Mouse (Mus musculus): Measurements from ENCODE around the gene Keg1.
"Not testable (repeated sequence)": the region's sequence is repeated elsewhere in the genome, so short reads cannot be mapped to it uniquely, and the experiment has no call there.

The Keg1 gene

DNA sequence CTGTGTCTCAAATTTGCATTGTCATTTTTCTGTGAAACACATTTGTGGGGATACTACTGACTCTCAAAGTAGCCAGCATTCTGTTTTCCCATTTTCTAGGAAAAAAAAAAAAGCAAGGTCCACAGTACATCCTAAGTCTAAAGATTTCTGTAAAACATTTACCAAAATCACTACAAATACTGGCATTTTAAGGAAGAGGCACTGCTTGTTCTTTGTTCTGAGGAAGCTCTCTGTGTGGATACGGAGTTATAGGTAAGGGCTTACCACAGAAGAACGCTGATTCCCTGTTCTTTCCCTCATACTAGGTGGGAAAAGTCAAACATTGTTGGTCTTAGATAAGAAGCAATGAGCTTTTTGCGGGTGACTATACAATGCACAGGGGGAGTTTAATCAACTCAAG, at the start of gene Keg1:
Gene Keg1 (plus strand): TSS at position 197 of the 400 bp plus-strand sequence.
- DNase-seq (ENCODE audit: low spot score in 2 of 2): no peak

DNA sequence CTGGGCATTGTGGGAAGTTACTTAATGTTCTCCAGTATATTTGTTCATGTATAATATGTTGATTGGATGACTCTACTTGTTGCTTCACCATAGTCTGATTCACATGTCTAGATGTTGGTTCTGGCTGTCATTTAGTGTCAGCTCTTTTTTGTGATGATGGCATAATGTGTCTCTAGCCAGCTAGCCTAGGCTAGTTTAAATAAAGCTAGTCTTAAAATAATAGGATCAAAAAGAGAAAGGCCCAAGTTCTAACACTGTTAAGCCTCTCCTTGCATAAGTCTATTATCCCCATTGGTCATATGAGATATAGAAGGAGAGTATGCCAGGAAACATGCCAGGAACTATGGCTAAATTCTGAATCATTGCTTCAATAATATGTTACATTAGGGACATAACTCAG, 46.1 kb upstream of the Keg1 start:
- DNase-seq (ENCODE audit: low spot score in 2 of 2): no peak

DNA sequence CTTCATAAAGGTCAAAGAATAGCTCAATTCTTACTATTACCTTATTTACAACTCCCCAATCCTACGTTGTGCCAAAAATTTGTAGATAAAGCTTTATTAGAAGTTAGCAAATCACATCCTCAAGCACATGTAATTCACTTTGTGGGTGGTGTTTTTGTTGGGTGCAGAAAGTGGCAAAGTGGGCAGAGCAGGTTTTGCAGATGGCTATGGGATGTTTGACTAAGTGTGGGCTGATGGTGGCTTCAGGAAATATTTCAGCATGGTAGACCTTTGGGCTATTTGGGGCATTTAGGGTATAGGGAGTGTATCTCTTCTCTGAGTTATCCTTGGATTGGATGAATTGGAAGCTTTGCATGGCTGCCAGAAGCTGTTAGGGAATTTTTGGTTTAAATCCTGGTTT, 29.4 kb upstream of the Keg1 start:
- DNase-seq (ENCODE audit: low spot score in 2 of 2): no peak

DNA sequence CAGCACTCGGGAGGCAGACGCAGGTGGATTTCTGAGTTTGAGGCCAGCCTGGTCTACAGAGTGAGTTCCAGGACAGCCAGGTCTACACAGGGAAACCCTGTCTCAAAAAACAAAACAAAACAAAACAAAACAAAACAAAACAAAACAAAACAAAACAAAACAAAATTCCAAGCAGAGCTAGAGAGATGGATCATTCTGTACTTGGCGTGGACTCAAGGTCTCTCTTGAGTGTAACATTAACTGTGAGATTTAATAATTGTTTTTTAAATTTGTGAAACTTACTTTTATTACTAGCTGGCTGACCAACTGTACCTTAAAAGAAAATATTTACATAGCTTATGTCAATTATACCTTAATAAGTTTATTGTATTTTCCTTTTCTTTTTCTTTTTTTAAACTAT, 27.0 kb upstream of the Keg1 start:
- DNase-seq (ENCODE audit: low spot score in 2 of 2): not testable (repeated sequence)

DNA sequence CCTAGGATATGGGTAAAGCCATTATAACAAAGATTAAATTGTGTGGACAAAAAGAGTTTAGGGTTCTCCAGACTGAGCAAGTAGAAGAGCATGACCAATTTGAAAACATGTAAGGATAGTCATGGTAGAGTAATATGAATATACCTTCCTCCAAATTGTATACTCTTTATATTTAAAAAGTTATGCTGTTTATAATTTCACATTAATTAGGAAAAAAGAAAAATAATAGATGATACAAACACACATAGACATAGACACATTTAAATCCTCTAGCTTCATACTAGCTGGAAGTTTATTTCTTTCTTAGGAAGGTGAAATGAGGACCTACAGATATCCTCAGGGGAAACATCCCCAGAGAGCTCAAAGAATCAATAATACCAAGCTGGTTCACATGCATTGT, 25.4 kb upstream of the Keg1 start, which contains the start of gene Olfr1442:
Gene Olfr1442 (plus strand): TSS at position 301 of the 400 bp plus-strand sequence.
- DNase-seq (ENCODE audit: low spot score in 2 of 2): no peak

DNA sequence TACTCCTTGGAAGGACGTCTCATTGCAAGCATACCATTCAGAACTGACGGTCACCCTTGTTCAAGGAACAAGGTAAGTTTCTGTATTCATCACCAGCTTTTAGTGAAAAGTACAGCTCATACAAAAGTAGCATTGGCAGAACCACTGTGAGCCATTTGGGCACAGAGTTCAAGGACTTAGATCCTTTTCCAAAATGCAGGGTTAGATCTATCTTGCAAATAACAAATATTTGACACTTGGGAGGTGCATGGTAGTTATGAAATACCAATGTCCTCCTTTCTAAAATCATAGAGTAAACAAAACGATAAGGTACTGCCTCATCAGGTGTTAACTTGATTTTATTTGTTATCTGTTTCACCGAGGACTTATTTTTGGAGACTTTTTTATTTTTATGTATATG, 24.5 kb upstream of the Keg1 start:
- no peak for DNase-seq (ENCODE audit: low spot score in 2 of 2)

DNA sequence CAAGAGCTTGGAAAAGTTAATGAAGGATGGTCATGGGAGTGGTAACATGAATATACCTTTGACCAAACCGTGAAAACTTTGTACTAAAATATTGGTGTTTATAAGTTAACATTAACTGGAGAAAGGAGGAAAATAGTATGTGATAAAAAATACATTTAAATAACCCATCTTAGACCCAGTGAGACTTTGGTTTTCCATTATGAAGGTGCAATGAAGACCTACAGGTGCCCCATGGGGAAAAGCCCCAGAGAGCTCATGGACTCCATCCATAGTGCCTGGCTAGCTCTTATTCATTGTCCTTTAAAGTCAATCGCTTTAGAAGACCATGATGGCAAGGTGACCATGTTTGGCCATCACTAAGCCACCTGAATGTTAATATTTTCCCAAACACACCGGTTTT, 17.8 kb upstream of the Keg1 start, which contains the start of gene Olfr1443:
Gene Olfr1443 (plus strand): TSS at position 301 of the 400 bp plus-strand sequence.
- DNase-seq (ENCODE audit: low spot score in 2 of 2): no peak

DNA sequence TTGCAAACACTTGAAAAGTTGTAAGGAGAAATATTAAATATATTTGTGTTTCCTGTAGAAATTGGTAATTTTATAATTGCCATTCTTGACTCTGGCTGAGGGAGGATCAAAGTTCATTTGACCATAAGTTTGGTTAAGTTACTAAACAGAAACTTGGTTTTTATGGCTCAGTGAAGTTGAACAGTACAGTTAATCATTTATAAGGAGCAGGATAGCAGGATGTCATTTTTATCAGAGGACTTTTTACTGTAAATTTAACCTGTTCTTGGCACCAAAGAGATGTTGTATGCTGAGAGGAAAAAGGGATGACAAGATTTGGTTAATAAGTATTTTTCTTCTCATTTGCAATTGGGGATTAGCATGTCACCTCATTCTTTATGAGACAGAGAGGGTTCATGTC, 10.9 kb upstream of the Keg1 start:
- DNase-seq (ENCODE audit: low spot score in 2 of 2): no peak

DNA sequence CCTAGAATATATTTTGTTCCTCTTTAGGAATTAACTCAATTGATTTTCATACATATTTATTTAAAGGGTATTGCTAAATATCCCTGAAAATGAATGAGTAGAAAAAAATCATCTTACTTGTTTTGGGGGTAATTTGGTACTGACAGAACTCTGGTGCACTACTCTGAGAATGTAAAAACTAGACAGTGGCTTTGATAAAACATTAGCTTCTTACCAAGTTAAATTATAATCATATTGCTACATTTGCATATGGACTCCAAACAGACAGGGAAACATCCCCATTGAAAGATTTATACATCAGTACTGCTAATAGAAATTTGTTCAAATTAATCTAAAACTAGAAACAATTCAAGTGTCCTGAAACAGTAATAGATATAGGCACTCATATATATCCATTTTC, 10.4 kb upstream of the Keg1 start:
- no peak for DNase-seq (ENCODE audit: low spot score in 2 of 2)

DNA sequence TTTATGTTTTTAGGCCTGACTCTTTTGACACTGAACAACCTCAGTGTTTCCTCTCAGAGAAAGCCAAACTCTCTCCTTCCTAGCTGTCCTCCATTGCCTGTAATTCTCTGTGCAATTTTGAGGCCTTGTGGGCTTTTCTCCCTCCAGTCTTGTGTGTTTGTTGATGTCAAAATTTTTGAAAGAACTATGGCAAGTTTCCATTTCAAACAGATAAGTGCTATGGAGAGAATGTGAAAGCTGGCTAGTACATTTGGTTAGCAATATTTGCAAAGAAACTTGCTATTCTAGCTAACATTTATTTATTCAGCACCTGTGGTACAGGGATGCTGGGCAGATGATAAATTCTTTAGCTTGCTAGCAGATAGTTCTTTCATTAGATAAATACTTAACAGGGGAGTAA, 635 bp downstream of the Keg1 start:
- DNase-seq (ENCODE audit: low spot score in 2 of 2): no peak

DNA sequence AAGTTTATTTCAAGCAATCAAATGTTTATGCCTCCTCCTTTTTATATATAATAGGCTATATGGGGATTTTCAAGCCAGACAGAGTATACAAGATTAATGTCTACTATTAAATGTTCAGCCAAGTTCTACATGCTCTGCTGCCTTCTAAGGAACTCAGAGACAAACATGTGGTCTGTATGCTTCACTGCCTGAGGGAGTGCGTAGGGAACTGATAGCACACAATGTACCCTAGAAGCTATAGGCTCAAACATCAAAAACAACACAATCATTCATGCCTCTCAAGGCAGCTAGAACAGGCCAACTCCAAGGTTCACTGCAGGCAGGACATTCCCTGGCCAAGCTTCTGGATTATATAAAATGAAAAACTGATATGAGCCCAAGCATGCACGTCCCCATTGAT, 12.9 kb downstream of the Keg1 start:
- DNase-seq (ENCODE audit: low spot score in 2 of 2): no peak

DNA sequence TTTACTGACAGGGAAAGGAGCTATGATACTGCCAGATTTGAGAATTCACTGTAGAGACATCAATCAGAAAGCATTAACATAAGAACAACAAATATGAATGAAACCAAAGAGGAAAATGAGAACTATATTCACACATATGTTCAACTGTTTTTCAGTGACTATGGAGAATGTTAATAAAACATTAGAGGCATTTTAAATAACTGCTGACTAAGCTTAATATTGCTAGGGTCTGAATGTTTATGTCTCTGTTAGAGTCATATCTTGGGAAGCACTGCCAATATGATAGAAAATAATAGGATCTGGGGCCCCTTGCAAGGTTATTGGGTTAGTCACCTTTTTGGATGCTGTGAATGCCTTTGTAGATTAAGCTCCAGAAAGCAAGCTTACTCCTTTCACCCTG, 13.4 kb downstream of the Keg1 start:
- DNase-seq (ENCODE audit: low spot score in 2 of 2): no peak

DNA sequence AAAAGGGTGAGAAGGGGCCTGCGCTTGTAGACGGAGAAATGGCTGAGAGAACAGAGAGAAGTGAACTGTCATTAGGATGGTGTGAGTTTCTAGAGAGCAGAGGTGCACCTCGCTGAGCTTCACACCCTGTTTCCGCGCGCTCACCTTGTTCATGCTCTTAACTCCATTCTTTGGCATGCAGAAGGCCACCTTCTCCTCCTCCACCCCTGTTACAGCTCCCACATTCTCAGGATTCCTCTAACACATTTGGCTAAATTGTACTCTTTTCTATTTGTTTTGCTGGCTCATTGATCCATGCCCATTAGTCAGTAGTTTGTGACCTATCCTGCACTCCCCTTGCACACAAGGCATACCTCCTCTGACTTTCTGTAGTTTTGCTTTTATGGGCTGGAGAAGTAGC, 23.6 kb downstream of the Keg1 start:
- DNase-seq (ENCODE audit: low spot score in 2 of 2): no peak

DNA sequence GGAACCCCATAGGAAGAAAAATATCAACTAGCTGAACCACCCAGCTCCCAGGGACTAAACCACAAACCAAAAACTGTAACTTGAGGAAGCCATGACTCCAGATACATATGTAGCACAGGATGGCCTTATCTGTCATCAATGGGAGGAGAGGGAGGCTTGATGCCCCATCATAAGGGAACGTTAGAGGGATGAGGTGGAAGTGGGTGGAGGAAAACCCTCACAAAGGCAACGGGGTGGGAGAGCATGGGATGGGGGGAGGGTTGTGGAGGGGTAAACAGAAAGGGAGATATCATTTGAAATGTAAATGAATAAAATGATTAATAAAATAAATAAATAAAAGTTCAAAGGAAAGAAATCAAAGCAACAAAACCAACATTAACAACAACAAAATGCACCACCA, 24.9 kb downstream of the Keg1 start:
- no peak for DNase-seq (ENCODE audit: low spot score in 2 of 2)

DNA sequence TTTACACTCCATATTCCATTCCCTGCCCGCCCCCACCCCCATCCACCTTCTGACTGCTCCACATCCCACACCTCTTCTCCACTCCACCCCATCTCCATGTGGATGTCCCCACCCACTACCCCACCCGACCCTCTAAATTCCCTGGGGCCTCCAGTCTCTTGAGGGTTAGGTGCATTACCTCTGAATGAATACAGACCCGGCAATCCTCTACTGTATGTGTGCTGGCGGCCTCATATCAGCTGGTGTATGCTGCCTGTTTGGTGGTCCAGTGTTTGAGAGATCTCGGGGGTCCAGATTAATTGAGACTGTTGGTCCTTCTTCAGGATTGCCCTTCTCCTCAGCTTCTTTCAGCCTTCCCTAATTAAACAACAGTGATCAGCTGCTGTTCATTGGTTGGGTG, 25.3 kb downstream of the Keg1 start:
- DNase-seq (ENCODE audit: low spot score in 2 of 2): not testable (repeated sequence)

DNA sequence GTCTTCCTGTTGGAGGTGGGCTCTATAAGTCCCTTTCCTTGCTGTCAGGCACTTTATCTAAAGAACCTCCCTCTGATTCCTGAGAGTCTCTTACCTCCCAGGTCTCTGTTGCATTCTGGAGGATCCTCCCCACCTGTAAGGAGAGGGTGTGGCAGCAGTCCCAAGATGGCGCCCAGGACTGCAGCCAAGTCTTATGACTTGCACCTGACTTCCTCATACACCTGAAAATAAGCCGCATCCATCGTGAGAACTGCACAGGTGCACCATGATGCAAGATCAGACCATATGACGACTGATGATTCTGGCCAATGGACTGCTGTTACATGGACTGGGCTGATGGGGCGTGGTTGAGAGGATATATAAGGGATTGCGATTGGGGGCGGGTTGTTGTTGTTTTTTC, 26.0 kb downstream of the Keg1 start:
- not testable (repeated sequence) for DNase-seq (ENCODE audit: low spot score in 2 of 2)

DNA sequence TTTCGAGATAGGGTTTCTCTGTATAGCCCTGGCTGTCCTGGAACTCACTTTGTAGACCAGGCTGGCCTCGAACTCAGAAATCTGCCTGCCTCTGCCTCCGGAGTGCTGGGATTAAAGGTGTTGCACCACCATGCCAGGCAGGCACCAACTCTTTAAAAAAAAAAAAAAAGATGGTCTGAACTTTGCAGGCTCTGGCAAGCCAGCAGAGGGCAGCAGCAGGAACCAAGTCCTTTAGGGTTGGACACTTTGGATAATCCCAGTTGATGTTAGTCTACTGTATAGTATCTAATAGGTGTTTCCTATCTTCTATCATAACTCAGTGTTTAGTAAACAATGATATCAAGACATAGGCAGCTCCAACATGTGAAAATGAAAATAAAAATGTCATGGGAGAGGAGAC, 26.7 kb downstream of the Keg1 start:
- DNase-seq (ENCODE audit: low spot score in 2 of 2): no peak

DNA sequence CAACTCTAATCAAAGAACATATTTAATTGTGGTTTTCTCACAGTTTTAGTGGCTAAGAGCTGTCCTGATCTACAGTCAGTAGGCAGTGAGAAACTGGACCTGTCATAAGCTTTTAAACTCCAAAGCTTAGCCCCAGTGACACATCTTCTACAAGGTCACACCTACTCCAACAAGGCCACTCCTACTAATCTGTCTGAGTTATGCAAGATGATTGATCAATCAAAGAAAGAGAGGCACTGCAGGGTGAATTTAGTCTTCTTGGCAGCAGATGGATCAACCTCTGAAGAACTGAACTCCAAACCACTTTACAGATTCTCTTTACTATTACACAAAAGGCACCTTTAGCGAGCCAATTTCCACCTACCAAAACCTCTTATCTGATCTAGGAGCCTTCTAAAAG, 30.3 kb downstream of the Keg1 start:
- no peak for DNase-seq (ENCODE audit: low spot score in 2 of 2)

DNA sequence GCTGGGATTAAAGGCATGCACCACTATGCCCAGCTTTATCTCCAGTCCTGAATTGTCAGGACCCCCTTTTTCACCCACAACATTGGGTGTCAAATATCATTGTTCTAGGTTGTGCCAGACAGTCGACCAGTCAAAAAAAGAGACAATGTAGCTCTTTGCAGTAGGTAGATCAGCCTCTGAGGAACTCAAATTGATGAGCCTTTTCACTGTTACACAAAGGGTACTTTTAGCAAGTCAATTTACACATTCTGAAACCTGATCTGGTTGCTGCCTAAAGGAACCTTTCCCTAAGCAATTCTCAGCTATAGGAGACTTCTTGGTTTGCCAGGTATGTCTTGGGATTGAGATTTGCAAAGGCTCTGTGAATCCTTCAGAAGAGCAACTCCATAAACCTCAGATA, 35.5 kb downstream of the Keg1 start:
- DNase-seq (ENCODE audit: low spot score in 2 of 2): no peak

DNA sequence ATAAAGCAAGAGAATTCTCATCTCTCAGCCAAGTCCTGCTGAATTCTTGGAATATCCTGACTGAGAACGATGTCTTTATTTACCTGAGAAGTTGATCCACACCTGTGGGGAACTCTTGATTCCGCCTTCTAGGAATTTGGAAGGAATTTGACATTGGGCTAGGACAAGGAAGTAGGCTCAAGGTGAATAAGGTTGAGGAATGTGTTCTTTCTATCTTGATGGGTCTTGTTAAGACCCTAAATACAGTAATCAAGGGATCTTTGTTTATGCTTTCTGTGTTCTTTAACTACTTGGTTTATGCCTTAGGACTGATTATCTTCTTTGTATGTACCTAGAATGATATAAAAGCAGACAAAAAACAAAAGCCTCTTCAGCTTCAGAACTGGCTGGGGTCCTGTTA, 36.4 kb downstream of the Keg1 start:
- no peak for DNase-seq (ENCODE audit: low spot score in 2 of 2)

DNA sequence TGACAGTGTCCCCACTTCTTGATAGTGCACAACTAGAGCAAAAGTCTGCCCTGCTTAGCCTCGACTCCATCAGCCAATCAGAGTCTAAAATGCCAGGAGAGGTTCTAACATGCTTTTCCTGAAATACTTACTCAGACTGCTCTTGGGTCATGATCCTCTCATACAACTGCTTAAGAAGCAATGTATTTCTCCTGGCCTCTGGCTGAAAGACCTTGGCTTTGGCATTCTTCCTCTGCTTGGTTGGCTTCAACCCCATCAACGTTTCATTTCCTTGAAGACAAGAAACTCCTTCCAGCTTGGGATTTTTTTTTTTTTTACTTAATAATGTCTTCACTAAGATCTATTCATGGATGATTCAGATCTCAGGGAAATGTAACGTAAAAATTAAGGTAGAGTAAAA, 60.7 kb downstream of the Keg1 start:
- no peak for DNase-seq (ENCODE audit: low spot score in 2 of 2)

DNA sequence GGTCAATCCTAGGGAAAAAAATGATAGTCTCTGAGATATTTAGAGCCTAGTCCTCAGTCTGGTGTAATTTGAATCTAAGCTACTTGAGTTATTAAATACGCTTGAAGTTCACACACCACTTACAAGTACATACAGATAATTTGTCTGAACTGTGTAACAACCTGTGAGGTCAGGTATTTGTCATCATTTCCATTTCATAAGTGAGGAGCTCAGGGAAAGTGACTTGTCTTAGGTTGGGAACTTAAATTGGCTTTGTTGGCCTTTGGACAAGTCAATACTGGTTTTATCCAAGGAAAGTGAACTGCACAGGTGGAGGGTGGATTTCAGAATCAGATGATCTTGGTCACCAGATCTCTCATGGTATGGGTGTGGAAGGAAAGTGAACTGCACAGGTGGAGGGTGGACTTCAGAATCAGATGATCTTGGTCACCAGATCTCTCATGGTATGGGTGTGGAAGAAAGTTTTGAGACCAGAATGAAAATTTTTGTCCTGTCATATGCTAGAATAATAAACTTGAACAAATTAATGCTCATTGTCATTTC, 63.4 kb downstream of the Keg1 start:
- no peak for DNase-seq (ENCODE audit: low spot score in 2 of 2)

DNA sequence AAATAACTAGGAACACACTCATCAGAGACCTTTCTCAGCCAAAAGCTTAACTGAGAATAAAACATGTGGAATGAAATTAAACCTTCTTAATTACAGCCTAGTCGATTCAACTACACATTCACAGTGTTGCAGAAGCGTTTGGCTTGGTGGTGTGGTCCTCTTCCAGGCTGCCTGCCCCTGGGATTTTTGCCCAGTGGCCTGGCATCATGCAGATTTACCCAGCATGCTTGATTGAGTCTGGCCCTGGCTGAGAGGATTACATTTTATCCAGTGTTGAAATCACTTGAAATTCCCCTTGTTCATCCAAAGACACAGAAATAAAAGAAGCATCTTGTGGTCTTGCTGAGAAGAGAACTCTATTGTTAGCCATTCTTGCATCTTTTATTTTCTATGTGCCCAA, 64.1 kb downstream of the Keg1 start:
- DNase-seq (ENCODE audit: low spot score in 2 of 2): no peak

Data from natural killer cell, adult 2 months (primary cell).